Mouse (Mus musculus) bone marrow, adult 2 months (tissue): ENCODE measurements around the gene Ubl5.

ENCODE experiments used
- CTCF ChIP-seq: fragments of 200-500 bp; IDR thresholded peaks from 2 replicates; pipeline ENCODE4 v1.5.1; 2011; ENCODE audit warnings: low read length, control low read depth; ENCODE audit not compliant: control insufficient read depth, insufficient read depth
- POLR2A ChIP-seq: fragments of 200-500 bp; IDR thresholded peaks from 2 replicates; pipeline ENCODE4 v1.6.1; 2011; ENCODE audit warnings: low read depth, mild to moderate bottlenecking, control low read depth, low read length, borderline replicate concordance; ENCODE audit not compliant: control insufficient read depth

DNA sequence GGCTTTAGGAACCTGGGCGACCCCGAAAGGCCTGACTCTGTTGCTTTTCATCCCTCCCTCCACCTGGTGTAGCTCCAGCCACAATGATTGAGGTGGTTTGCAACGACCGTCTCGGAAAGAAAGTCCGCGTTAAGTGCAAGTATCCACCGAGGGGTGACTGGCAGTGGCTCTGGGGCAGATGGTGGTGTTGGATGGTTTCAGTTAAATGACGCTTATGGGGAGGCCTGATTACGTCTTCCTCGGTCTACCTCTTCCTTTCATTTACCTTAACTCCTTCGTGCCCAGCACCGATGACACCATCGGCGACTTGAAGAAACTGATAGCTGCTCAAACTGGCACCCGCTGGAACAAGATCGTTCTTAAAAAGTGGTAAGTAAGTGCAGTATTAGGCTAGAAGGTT, 2.4 kb downstream of the Ubl5 start:
- no peak for TF ChIP-seq POLR2A
- no peak for TF ChIP-seq CTCF
